Comparison of ENCODE assay signal across 19 mouse cellular contexts in genomic region chr13:32970776-32971175, GRCm38 (mm10). TPM values are rescaled to one million over a fixed set of nuclear protein-coding genes. Genes with fewer than 3 reads are reported as not detected.
"Had no signal": no experiment of that assay in that cellular context is flagged by ENCODE, and none has a peak within 500 bp of the region (broad histone marks: within the 10 kb centered on the region; RNA-seq: fewer than 3 reads in every experiment).

No protein-coding gene starts in this region.

- H3K27me3 ChIP-seq: limb, embryonic 12.5 days; neural tube, embryonic 13.5 days had no signal

- DNase-seq: kidney, adult 8-10 months; kidney, postnatal 25 days; layer of hippocampus, adult 9-11 months; layer of hippocampus, postnatal 36 days; midbrain, embryonic 14.5 days; retina, postnatal 1 day; right cerebral cortex, postnatal 4 days; spleen, adult 18-20 months; thymus, adult 18-20 months; thymus, postnatal 25 days had no signal

- H3K27ac ChIP-seq: limb, embryonic 12.5 days; neural tube, embryonic 13.5 days had no signal

- H3K36me3 ChIP-seq: limb, embryonic 12.5 days; neural tube, embryonic 13.5 days had no signal

- H3K4me2 ChIP-seq: limb, embryonic 12.5 days; neural tube, embryonic 13.5 days had no signal

- H3K9ac ChIP-seq: limb, embryonic 12.5 days; neural tube, embryonic 13.5 days had no signal

- H3K9me3 ChIP-seq: limb, embryonic 12.5 days; neural tube, embryonic 13.5 days had no signal

- ATAC-seq: inflammation-experienced regulatory T-cells, adult 6 months; intestine, postnatal 0 days had no signal

- H3K4me3 ChIP-seq: limb, embryonic 12.5 days; neural tube, embryonic 13.5 days had no signal

- H3K4me1 ChIP-seq: limb, embryonic 12.5 days; neural tube, embryonic 13.5 days had no signal

RNA-seq across cellular contexts. Expression of gene Serpinb9b, which starts 56.4 kb away (rescaled TPM):
- total RNA-seq: layer of hippocampus, postnatal 36 days; left cerebral cortex, adult 8-10 months; left cerebral cortex, postnatal 25 days; megakaryocyte progenitor cell, adult 5-6 weeks had no signal
- polyA plus RNA-seq: kidney, embryonic 16.5 days; limb, embryonic 12.5 days; stomach, embryonic 14.5 days had no signal
